Mouse (Mus musculus) left cerebral cortex, adult 2 months (tissue): ENCODE results near the gene Asb2. TPM values are rescaled to one million over a fixed set of nuclear protein-coding genes. Genes with fewer than 3 reads are reported as not detected.

ENCODE experiments used
- DNase-seq, 2 experiments: peaks; one replicate each; pipeline ENCODE4 v3.0.0; 2021 to 2022; ENCODE audit warnings: low spot score in 2 of 2, mixed read lengths in 1 of 2; ENCODE audit errors: extremely low spot score in 1 of 2
- H3K27ac ChIP-seq: fragments of 200-600 bp; 2 replicates; pipeline ENCODE4 v1.8.1; 2022
- H3K4me3 ChIP-seq: fragments of 200-600 bp; 2 replicates; pipeline ENCODE4 v1.8.1; 2022
- CTCF ChIP-seq: fragments of 200-600 bp; IDR thresholded peaks from 2 replicates; pipeline ENCODE4 v1.8.1; 2022; ENCODE audit warnings: antibody characterized with exemption, mild to moderate bottlenecking, moderate library complexity
- intact Hi-C: fragments of 180-260 bp; cut with DNase I; formaldehyde crosslinking; loops from one replicate; pipeline ENCODE4 v1.15.1; 2025
- long read RNA-seq, 2 experiments: library from polyadenylated mRNA; stranded (forward); transcript quantifications; one replicate each; pipeline ENCODE4 v2.0.0; 2021; ENCODE audit warnings: borderline mapping rate in 2 of 2
- total RNA-seq, 2 experiments: library from RNA; stranded (reverse); gene quantifications; 2 replicates each; pipeline ENCODE4 v1.2.3; 2021

Gene Asb2
- 1 to 10 TPM; 3.3 to 3.7 TPM for total RNA-seq
- long read RNA-seq, experiment 1, transcript Asb2-201 (10 exons, 2,690 nt), result major isoform, 5 of 11 reads
- long read RNA-seq, experiment 1, partial matches to known transcripts, result 1 of 11 reads
- long read RNA-seq, experiment 1, other reads (novel, unspliced or antisense), result 1 of 11 reads
- long read RNA-seq, experiment 2, partial matches to known transcripts, result 1 of 3 reads
- long read RNA-seq, experiment 2, other reads (novel, unspliced or antisense), result 0 of 3 reads

GRCm38 (mm10) chr12:103355746-103356414, at the start of gene Asb2:
Gene Asb2 (minus strand): TSS chr12:103356001.
- no peak for DNase-seq
- Histone ChIP-seq H3K27ac (no peak within 1 kb of the TSS), H3K4me3 (no peak within 1 kb of the TSS)
- intact Hi-C loops, result no loop called here
- no peak for TF ChIP-seq CTCF

- intact Hi-C loops, result no loop called here
- no peak for TF ChIP-seq CTCF
- H3K27ac ChIP-seq, result no peak overlapping the region
- DNase-seq, result no peak
- no peak overlapping the region for H3K4me3 ChIP-seq
Observed at GRCm38 (mm10) chr12:103404131-103404530, 48.3 kb upstream of the Asb2 start.

GRCm38 (mm10) chr12:103396751-103397150, 41.0 kb upstream of the Asb2 start:
- no peak overlapping the region for H3K27ac ChIP-seq
- no peak overlapping the region for H3K4me3 ChIP-seq
- intact Hi-C loops, result no loop called here
- TF ChIP-seq CTCF, result no peak
- no peak for DNase-seq

GRCm38 (mm10) chr12:103395486-103396275, 39.9 kb upstream of the Asb2 start:
- no peak for TF ChIP-seq CTCF
- no peak for DNase-seq
- intact Hi-C loops, result no loop called here
- Histone ChIP-seq H3K4me3 (no peak overlapping the region), H3K27ac (no peak overlapping the region)

- no peak for TF ChIP-seq CTCF
- Histone ChIP-seq H3K4me3 (no peak overlapping the region), H3K27ac (no peak overlapping the region)
- intact Hi-C loops, result no loop called here
- no peak for DNase-seq
Observed at GRCm38 (mm10) chr12:103393528-103393927, 37.7 kb upstream of the Asb2 start.

GRCm38 (mm10) chr12:103391098-103391497, 35.3 kb upstream of the Asb2 start:
- peak in 1 of 2 experiments; percentile 56 for DNase-seq
- no peak for TF ChIP-seq CTCF
- 0 out of 2 replicates have a peak overlapping the region, but pooled peaks have one; percentile 4 for H3K4me3 ChIP-seq
- intact Hi-C loops, result loop anchor here (2.0 kb wide), 1 partner anchor 14 kb away; no protein-coding TSS in a partner anchor
- H3K27ac ChIP-seq, result peak overlapping the region; percentile 76

- TF ChIP-seq CTCF, result no peak
- H3K27ac ChIP-seq, result peak overlapping the region; percentile 76; the same call in 1 of the 2 replicates
Observed at GRCm38 (mm10) chr12:103389982-103390381, 34.2 kb upstream of the Asb2 start.

GRCm38 (mm10) chr12:103389348-103389727, 33.5 kb upstream of the Asb2 start:
- Histone ChIP-seq H3K27ac (peak overlapping the region; percentile 87; the same call in 1 of the 2 replicates), H3K4me3 (peak overlapping the region; percentile 71)
- DNase-seq, result no peak
- TF ChIP-seq CTCF, result no peak
- intact Hi-C loops, result no loop called here

More at GRCm38 (mm10) chr12:103389982-103390381, 34.2 kb upstream of the Asb2 start:
- H3K4me3 ChIP-seq, result peak overlapping the region; percentile 17
- no peak for DNase-seq
- intact Hi-C loops, result loop anchor here (2.0 kb wide), 1 partner anchor 13 kb away; no protein-coding TSS in a partner anchor

- no peak; the same call in 1 of the 2 replicates for TF ChIP-seq CTCF
- intact Hi-C loops, result no loop called here
- H3K27ac ChIP-seq, result peak within 1 kb of the TSS; percentile 87
- DNase-seq, result peak; percentile 98
- H3K4me3 ChIP-seq, result peak within 1 kb of the TSS; percentile 71
Observed at GRCm38 (mm10) chr12:103388505-103389347, 32.9 kb upstream of the Asb2 start, which contains the start of gene Otub2. Gene Otub2 (plus strand): TSS chr12:103388682.

GRCm38 (mm10) chr12:103380226-103380625, 24.4 kb upstream of the Asb2 start:
- intact Hi-C loops, result no loop called here
- Histone ChIP-seq H3K27ac (no peak overlapping the region), H3K4me3 (no peak overlapping the region)
- DNase-seq, result no peak
- no peak for TF ChIP-seq CTCF

- no peak for TF ChIP-seq CTCF
- peak in 1 of 2 experiments; percentile 54 for DNase-seq
- 0 out of 2 replicates have a peak overlapping the region, but pooled peaks have one; percentile 1 for H3K4me3 ChIP-seq
- H3K27ac ChIP-seq, result peak overlapping the region; percentile 83
- intact Hi-C loops, result loop anchor here (1.0 to 2.0 kb wide), 2 partner anchors 14 to 104 kb away; no protein-coding TSS in a partner anchor
Observed at GRCm38 (mm10) chr12:103376774-103377173, 21.0 kb upstream of the Asb2 start.
